Mouse (Mus musculus) heart, postnatal 0 days (tissue): ENCODE data around the gene 4930447C04Rik. TPM values are rescaled to one million over a fixed set of nuclear protein-coding genes. Genes with fewer than 3 reads are reported as not detected.

Source experiments
- ATAC-seq: fragments of 200-750 bp; cut with Nextera tagmentation; 2 replicates; pipeline ENCODE4 v1.8.0; 2017; ENCODE audit warnings: low read depth, moderate number of reproducible peaks, moderate library complexity; ENCODE audit not compliant: insufficient read depth
- DNase-seq: peaks from one replicate; pipeline ENCODE4 v3.0.0-alpha.2; 2016; ENCODE audit warnings: low spot score
- H3K27ac ChIP-seq: fragments of 300-500 bp; sonication (generic); 2 replicates; pipeline ENCODE4 v1.5.1; 2014; ENCODE audit warnings: low read depth, mild to moderate bottlenecking
- H3K27me3 ChIP-seq: fragments of 300-500 bp; sonication (generic); 2 replicates; pipeline ENCODE4 v1.6.1; 2014; ENCODE audit warnings: low read length, mixed read lengths; ENCODE audit not compliant: control insufficient read depth, insufficient read depth
- H3K36me3 ChIP-seq: fragments of 300-500 bp; sonication (generic); replicated peaks from 2 replicates; pipeline ENCODE4 v1.6.1; 2014; ENCODE audit warnings: low read length, mixed read lengths; ENCODE audit not compliant: control insufficient read depth, insufficient read depth
- H3K4me1 ChIP-seq: fragments of 300-500 bp; sonication (generic); 2 replicates; pipeline ENCODE4 v1.6.1; 2014; ENCODE audit warnings: antibody characterized with exemption; ENCODE audit not compliant: control insufficient read depth, insufficient read depth
- H3K4me2 ChIP-seq: fragments of 300-500 bp; sonication (generic); 2 replicates; pipeline ENCODE4 v1.6.1; 2014; ENCODE audit warnings: low read depth, mild to moderate bottlenecking, low read length, moderate library complexity
- H3K4me3 ChIP-seq: fragments of 300-500 bp; sonication (generic); 2 replicates; pipeline ENCODE4 v1.5.1; 2014; ENCODE audit warnings: low read depth, low read length
- H3K9ac ChIP-seq: fragments of 300-500 bp; sonication (generic); replicated peaks from 2 replicates; pipeline ENCODE4 v1.6.1; 2014; ENCODE audit warnings: low read depth, low read length, mixed read lengths
- H3K9me3 ChIP-seq: fragments of 300-500 bp; sonication (generic); replicated peaks from 2 replicates; pipeline ENCODE4 v1.6.1; 2016; ENCODE audit warnings: low read length; ENCODE audit not compliant: control insufficient read depth
- CTCF ChIP-seq: IDR thresholded peaks from 2 replicates; pipeline ENCODE4 v1.5.1; 2016; ENCODE audit warnings: antibody characterized with exemption, control low read depth, low read depth
- EP300 ChIP-seq: IDR thresholded peaks from 2 replicates; pipeline ENCODE4 v1.6.1; 2016; ENCODE audit warnings: antibody characterized with exemption, low read depth
- WGBS: fragments of 180-500 bp; shearing (Covaris S2); extraction: QIAGEN DNeasy Blood & Tissue Kit; methylation state at CpG from one replicate; pipeline ENCODE4 v1.1.7; 2014; 5-methylcytosine and 5-hydroxymethylcytosine counted together
- polyA plus RNA-seq: library from polyadenylated mRNA; unstranded; fragments of >200 nt; fragmentation: Nextera tagmentation; extraction: Ambion mirVana; gene quantifications from 2 replicates; pipeline ENCODE4 v1.2.1, GENCODE M21; 2015
- total RNA-seq: library from RNA; depleted of rRNA; stranded (reverse); fragments of >200 nt; gene quantifications from 2 replicates; pipeline ENCODE4 v1.2.3, GENCODE M21; 2014; ENCODE audit warnings: low replicate concordance; rRNA removed

4930447C04Rik gene
- total and polyA plus RNA-seq, 2 experiments from 2014 or later = 0.63 TPM; not detected in 1

- H3K36me3 ChIP-seq = no peaks in the 10 kb centered on the region
- H3K4me2 ChIP-seq = no peak overlapping the region
- WGBS = 69% methylated on average over 8 of the region's 8 CpGs
- H3K9me3 ChIP-seq = no peaks in the 10 kb centered on the region
- H3K27ac ChIP-seq = no peak overlapping the region
- no peak for TF ChIP-seq EP300
- H3K4me3 ChIP-seq = no peak overlapping the region
- no peak overlapping the region for H3K9ac ChIP-seq
- ATAC-seq = no peak
- DNase-seq = no peak
- H3K4me1 ChIP-seq = no peaks in the 10 kb centered on the region
- H3K27me3 ChIP-seq = 0 out of 2 replicates have a peak, but pooled peaks cover 6% of the 10 kb centered on the region
These were observed 105.0 kb downstream of the 4930447C04Rik start for GRCm38 (mm10) chr12:72835518-72836015.

DNA sequence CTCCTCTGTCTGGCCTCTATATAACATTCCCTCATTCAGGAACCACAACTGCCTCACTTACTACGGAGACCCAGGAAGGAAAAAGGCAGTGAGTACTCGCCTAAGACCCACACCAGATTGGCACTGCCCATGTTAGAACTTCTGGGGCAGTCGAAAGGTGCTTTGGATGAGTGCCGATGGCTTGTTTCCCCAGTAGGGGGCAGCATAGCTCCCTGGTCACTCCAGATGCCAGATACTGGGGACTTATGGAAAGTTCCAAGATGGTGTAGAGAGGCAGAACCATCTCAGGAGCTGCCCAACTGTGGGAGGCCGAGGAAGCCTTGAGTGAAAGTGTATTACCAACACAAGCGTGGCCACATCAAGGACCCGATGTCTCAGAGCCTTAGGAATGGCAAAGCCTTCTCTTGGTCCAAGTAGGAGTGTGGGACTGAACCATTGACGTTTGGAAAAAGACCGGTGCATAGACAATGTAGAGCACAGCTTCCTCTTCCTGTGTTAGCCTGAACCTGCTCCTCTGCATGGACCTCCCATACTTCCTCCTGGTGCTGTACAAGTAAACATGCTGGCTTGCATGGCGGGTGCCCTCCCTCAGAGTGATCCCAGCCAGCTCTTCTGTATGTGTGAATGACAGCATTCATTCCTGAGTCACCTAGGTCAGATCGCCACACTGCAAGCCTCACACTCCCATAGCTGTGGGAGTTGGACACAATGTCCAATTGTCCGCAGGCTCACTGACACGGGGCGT is 105.6 kb downstream of the 4930447C04Rik start:
- peaks cover 8% of the 10 kb centered on the region; the same call in 1 of the 2 replicates for H3K27me3 ChIP-seq
- H3K9ac ChIP-seq = no peak overlapping the region
- 73% methylated on average over 14 of the region's 14 CpGs for WGBS
- no peak overlapping the region for H3K4me3 ChIP-seq
- H3K27ac ChIP-seq = no peak overlapping the region
- no peak for DNase-seq
- no peaks in the 10 kb centered on the region for H3K9me3 ChIP-seq
- no peaks in the 10 kb centered on the region for H3K4me1 ChIP-seq
- H3K4me2 ChIP-seq = no peak overlapping the region
- no peaks in the 10 kb centered on the region for H3K36me3 ChIP-seq
- ATAC-seq = no peak; the same call in 1 of the 2 replicates
- TF ChIP-seq CTCF = peak; percentile 8; the same call in 1 of the 2 replicates
- TF ChIP-seq EP300 = no peak

GRCm38 (mm10) chr12:72831711-72832432 is 108.7 kb downstream of the 4930447C04Rik start:
- ATAC-seq = peak; percentile 72
- Histone ChIP-seq H3K36me3 (no peaks in the 10 kb centered on the region), H3K27me3 (peaks cover 12% of the 10 kb centered on the region; the same call in 1 of the 2 replicates), H3K27ac (no peak overlapping the region), H3K4me3 (peak overlapping the region; percentile 37), H3K4me2 (peak overlapping the region; percentile 60), H3K9ac (peak overlapping the region; percentile 44), H3K4me1 (no peaks in the 10 kb centered on the region), H3K9me3 (no peaks in the 10 kb centered on the region)
- no peak for DNase-seq
- 6% methylated on average over 42 of the region's 42 CpGs for WGBS
- no peak for TF ChIP-seq EP300
- TF ChIP-seq CTCF = no peak

Other genes with a start within 250 kb of the 4930447C04Rik start
- 119 and 122 TPM in 2 replicates for gene Ppm1a, start 183.3 kb downstream of the 4930447C04Rik start, total RNA-seq
- gene Ppm1a, start 183.3 kb downstream of the 4930447C04Rik start, polyA plus RNA-seq = 47.6 and 49.0 TPM in 2 replicates
- not detected in 2 replicates for gene Six6, start 882 bp downstream of the 4930447C04Rik start, total RNA-seq
- not detected in 2 replicates for gene Six6, start 882 bp downstream of the 4930447C04Rik start, polyA plus RNA-seq
- 0.15 TPM in 1 of 2 replicates, not detected in the other for gene Six1, start 113.1 kb upstream of the 4930447C04Rik start, total RNA-seq
- 0.18 and 0.38 TPM in 2 replicates for gene Six1, start 113.1 kb upstream of the 4930447C04Rik start, polyA plus RNA-seq
- 2.2 and 4.6 TPM in 2 replicates for gene Six4, start 172.7 kb upstream of the 4930447C04Rik start, total RNA-seq
- gene Six4, start 172.7 kb upstream of the 4930447C04Rik start, polyA plus RNA-seq = 0.44 and 0.52 TPM in 2 replicates
- 11.1 and 28.2 TPM in 2 replicates for gene Mnat1, start 182.9 kb upstream of the 4930447C04Rik start, total RNA-seq
- gene Mnat1, start 182.9 kb upstream of the 4930447C04Rik start, polyA plus RNA-seq = 19.6 and 20.7 TPM in 2 replicates